Mouse (Mus musculus) erythroblast, embryonic 14.5 days (primary cell): Measurements from ENCODE around the gene Tpcn1.

Experiments used
- GATA1 ChIP-seq: IDR thresholded peaks from 2 replicates; pipeline ENCODE4 v1.6.1; 2012; ENCODE audit warnings: low read length, inconsistent platforms, mixed read lengths
- TAL1 ChIP-seq: IDR thresholded peaks from 3 replicates; pipeline ENCODE4 v1.6.1; 2012; ENCODE audit warnings: low read length, inconsistent platforms, mixed read lengths

- peak; percentile 34; the same call in 1 of the 3 replicates for TF ChIP-seq TAL1
- TF ChIP-seq GATA1 = peak; percentile 74
These were observed 10.5 kb downstream of the Tpcn1 start for GRCm38 (mm10) chr5:120577935-120578441.
